Mouse (Mus musculus) hindbrain, embryonic 11.5 days (tissue): Measurements from ENCODE around the gene Rhob. TPM values are rescaled to one million over a fixed set of nuclear protein-coding genes. Genes with fewer than 3 reads are reported as not detected.

Source experiments
- ATAC-seq: fragments of 200-750 bp; cut with Nextera tagmentation; 2 replicates; pipeline ENCODE4 v1.8.0; 2017; ENCODE audit warnings: mild to moderate bottlenecking, moderate TSS enrichment, moderate library complexity; ENCODE audit not compliant: low FRiP score
- DNase-seq: peaks from one replicate; pipeline ENCODE4 v3.0.0-alpha.2; 2015; ENCODE audit warnings: low spot score
- H3K27ac ChIP-seq: fragments of 300-500 bp; sonication (generic); 2 replicates; pipeline ENCODE4 v1.5.1; 2014; ENCODE audit warnings: mild to moderate bottlenecking, low read depth, low read length
- H3K27me3 ChIP-seq: fragments of 300-500 bp; sonication (generic); 2 replicates; pipeline ENCODE4 v1.6.1; 2014; ENCODE audit warnings: mild to moderate bottlenecking, low read length, moderate library complexity, mixed read lengths; ENCODE audit not compliant: control insufficient read depth, insufficient read depth
- H3K36me3 ChIP-seq: fragments of 300-500 bp; sonication (generic); 2 replicates; pipeline ENCODE4 v1.6.1; 2014; ENCODE audit warnings: mild to moderate bottlenecking, low read length, moderate library complexity, mixed read lengths; ENCODE audit not compliant: control insufficient read depth, insufficient read depth
- H3K4me1 ChIP-seq: fragments of 300-500 bp; sonication (generic); replicated peaks from 2 replicates; pipeline ENCODE4 v1.6.1; 2014; ENCODE audit warnings: low read length, mixed read lengths; ENCODE audit not compliant: control insufficient read depth, insufficient read depth
- H3K4me2 ChIP-seq: fragments of 300-500 bp; sonication (generic); replicated peaks from 2 replicates; pipeline ENCODE4 v1.6.1; 2014; ENCODE audit warnings: mild to moderate bottlenecking, low read depth, low read length
- H3K4me3 ChIP-seq: fragments of 300-500 bp; sonication (generic); 2 replicates; pipeline ENCODE4 v1.5.1; 2014; ENCODE audit warnings: low read depth, low read length
- H3K9ac ChIP-seq: fragments of 300-500 bp; sonication (generic); 2 replicates; pipeline ENCODE4 v1.6.1; 2014; ENCODE audit warnings: low read depth, low read length
- H3K9me3 ChIP-seq: fragments of 300-500 bp; sonication (generic); 2 replicates; pipeline ENCODE4 v1.6.1; 2016; ENCODE audit warnings: low read length; ENCODE audit not compliant: control insufficient read depth
- WGBS: fragments of 180-500 bp; shearing (Covaris S2); extraction: QIAGEN DNeasy Blood & Tissue Kit; methylation state at CpG from one replicate; pipeline ENCODE4 v1.1.7; 2014; 5-methylcytosine and 5-hydroxymethylcytosine counted together
- polyA plus RNA-seq: library from polyadenylated mRNA; unstranded; fragments of >200 nt; fragmentation: Nextera tagmentation; extraction: Ambion mirVana; gene quantifications from 2 replicates; pipeline ENCODE4 v1.2.1, GENCODE M21; 2014

The Rhob gene
- polyA plus RNA-seq, 1 experiment from 2014 or later: 64.4 TPM

DNA sequence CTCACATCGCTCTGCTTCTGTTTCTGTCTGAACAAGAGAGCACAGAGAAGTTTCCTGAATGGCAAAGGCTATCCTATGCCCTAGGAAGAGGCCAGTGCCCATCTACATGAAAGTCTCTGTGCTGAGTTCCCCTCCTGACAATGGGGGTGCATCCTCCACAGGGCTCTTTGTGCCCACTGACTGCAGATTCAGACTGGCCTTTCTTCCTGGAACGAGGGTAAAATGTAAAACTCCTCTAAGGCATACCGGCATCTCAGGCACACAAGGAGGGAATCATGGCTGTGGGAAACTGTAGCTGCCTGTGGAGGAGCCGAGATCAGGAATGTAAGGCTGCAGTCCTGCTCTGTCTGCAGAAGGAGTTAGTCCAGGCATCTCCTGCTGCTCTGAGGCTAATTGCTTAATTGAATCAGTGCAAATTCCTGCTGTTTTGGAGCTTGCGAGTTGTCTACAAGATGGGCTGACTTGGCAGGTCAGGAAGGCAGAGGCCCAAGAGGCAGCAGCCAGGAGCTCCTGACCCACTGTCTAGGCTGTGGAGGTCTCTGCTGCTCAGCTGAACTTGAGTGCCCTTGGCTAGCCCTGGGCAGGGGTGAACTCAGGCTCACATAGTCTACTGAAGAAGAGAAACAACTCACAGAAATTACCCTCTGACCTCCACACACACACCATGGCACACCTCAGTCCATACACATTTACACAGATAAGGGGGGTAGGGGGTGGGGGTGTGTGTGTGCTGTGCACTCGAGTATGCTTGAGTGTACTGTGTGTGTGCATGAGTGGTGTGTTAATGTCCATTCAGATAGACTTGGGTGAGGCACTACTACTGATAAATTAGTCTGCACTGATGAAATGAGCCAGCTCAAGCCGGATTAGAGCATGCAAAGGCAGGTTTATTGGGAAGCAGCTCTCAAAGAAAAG is 48.0 kb downstream of the Rhob start:
- no peaks in the 10 kb centered on the region for H3K36me3 ChIP-seq
- WGBS: 47% methylated on average over 7 of the region's 7 CpGs

DNA sequence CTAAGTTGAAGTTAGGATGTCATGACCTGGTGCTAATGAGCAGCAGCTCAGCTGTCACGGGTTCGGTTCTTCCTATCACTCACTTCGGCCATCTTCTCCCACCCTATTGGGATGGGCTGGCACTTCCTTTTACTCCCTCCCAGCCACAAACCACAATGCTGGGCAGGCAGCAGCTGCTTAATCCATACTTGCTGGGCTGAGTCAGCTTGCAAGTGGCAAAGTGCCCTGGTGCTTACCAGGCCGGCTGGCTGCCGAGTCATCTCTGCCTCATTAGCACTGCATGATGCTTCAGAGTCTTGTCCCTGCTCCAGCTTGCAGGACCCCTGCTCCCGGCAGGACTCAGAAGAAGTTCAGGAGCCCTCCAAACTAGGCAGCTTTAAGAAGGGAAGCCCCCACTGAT is 49.2 kb downstream of the Rhob start:
- Histone ChIP-seq H3K36me3 (no peaks in the 10 kb centered on the region), H3K4me3 (no peak overlapping the region), H3K27me3 (no peaks in the 10 kb centered on the region), H3K9me3 (no peaks in the 10 kb centered on the region), H3K27ac (no peak overlapping the region), H3K4me1 (no peaks in the 10 kb centered on the region), H3K9ac (no peak overlapping the region), H3K4me2 (no peak overlapping the region)
- no peak for DNase-seq
- no peak for ATAC-seq
- 63% methylated on average over 6 of the region's 6 CpGs for WGBS

More for the DNA sequence above, 48.0 kb downstream of the Rhob start:
- no peaks in the 10 kb centered on the region for H3K9me3 ChIP-seq
- H3K4me1 ChIP-seq: no peaks in the 10 kb centered on the region
- H3K9ac ChIP-seq: no peak overlapping the region
- H3K4me2 ChIP-seq: no peak overlapping the region
- ATAC-seq (no peak), DNase-seq (no peak)
- H3K4me3 ChIP-seq: no peak overlapping the region
- H3K27ac ChIP-seq: no peak overlapping the region
- no peaks in the 10 kb centered on the region for H3K27me3 ChIP-seq

DNA sequence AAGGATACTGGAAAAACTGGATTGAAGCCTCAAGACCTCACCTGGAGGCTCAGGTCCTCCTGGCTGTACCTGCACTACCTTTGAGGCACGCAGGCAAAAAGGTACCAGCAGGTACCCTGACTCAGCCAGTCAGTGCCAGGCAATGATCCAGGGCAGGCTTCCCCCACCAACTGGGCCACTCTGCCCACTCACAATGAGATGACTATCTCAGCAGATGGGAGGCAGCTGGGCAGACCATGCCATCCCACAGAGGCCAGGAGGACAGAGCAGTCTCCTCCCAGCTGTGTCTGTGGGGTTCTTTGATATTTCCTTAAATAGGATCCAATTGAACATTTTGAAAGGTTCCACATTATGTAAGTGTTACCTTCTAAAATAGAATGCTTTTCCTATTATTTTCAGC is 49.8 kb downstream of the Rhob start:
- Histone ChIP-seq H3K9ac (no peak overlapping the region), H3K36me3 (no peaks in the 10 kb centered on the region), H3K27me3 (no peaks in the 10 kb centered on the region), H3K9me3 (no peaks in the 10 kb centered on the region), H3K4me3 (no peak overlapping the region), H3K4me1 (no peaks in the 10 kb centered on the region), H3K4me2 (no peak overlapping the region), H3K27ac (no peak overlapping the region)
- no peak for DNase-seq
- WGBS: 96% methylated on average over 1 of the region's 1 CpGs
- ATAC-seq: no peak

Other genes with a start within 250 kb of the Rhob start
- gene Gdf7, start 198.1 kb downstream of the Rhob start, polyA plus RNA-seq: 0.59 and 1.4 TPM in 2 replicates
- gene Hs1bp3, start 186.6 kb downstream of the Rhob start, polyA plus RNA-seq: 6.9 TPM in 2 replicates
- not detected in 2 replicates for gene Slc7a15, start 99.1 kb upstream of the Rhob start, polyA plus RNA-seq
- gene Pum2, start 174.1 kb upstream of the Rhob start, polyA plus RNA-seq: 68.2 and 70.2 TPM in 2 replicates